Mouse (Mus musculus): ENCODE data around the gene Nms. TPM values are rescaled to one million over a fixed set of nuclear protein-coding genes. Genes with fewer than 3 reads are reported as not detected.

Gene Nms
- polyA plus RNA-seq, 1 experiment: not detected

DNA sequence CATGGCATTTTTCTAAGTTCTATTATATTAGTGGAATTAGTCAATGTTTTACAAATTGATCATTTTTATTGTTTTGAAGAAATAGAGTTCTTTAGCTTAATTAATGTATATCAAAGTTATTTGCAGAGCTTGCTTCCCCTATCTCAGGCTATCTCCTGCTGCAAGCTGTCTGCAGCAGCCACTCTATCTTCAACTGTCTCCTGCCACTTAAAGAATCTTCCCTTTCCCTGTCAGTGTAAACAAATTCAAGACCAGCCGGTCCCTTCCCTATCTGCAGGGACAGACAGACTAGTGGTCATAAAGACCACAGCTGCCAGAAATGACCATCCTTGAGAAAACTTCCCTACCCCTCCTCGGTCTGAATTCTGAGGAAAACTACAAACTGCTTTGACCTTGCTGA lies 44.9 kb downstream of the Nms start:
- TF ChIP-seq GATA1 (IDR thresholded peaks at IDR 0.05; ENCODE audit: low read length): no peak

DNA sequence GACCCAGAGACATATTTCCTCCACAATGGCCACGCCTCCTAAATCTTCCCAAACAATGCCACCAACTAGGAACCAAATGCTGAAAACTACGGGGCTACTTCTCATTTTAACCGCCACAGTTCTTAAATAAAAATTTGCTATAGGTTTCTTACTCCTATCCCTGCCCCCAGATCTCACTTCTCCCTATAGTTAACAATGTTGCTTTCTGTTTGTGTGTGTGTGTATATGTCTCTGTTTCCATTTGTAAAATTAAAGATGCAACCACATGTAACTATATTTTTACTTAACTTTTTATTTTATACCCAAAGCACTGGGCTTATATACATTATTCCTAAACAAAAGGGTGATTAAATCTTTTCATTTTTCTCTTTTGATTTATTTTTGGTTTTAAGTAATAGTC lies 46.4 kb downstream of the Nms start, which contains the start of gene Pdcl3:
Gene Pdcl3, plus strand, starts transcription at position 301 of the 400 bp plus-strand sequence.
- TF ChIP-seq GATA1 (IDR thresholded peaks at IDR 0.05; ENCODE audit: low read length): no peak

DNA sequence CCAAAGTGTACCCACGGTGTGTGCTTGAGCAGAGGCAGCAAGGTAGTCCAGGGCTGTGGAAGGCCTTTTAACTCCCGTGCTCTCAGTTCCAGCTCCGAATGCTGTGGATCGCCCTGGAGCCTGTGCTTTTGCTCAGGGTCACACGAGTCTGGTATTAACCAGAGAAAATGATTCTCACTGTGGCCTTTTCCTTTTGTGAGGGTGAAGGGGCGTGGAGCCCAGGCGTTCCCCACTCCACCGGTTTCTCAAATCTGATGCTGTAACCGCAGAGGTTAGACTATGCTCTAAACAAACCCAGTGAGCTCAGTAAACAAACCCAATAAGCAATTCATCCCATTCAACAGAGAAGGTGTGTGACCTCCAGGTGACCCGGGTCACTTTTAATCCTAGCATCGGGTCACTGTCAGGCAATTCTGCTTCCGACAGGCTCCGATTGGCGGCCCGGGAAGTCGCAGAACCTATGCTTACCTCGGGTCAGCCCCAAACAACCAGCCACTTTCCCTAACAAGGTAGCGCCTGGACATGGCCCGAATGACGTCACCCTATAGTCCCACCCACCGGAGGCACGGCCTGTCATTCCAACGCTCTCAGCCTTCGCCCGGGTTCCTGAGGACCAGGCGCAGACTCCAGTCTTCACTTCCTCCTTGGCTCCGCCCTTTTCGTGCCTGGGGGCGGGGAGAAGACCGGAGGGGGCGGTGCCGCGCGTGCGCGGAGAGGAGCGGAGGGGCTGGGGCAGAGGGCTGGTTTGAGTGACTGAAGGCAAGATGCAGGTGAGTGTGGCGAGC lies 48.3 kb downstream of the Nms start:
- TF ChIP-seq GATA1 (IDR thresholded peaks at IDR 0.05; ENCODE audit: low read length): no peak

DNA sequence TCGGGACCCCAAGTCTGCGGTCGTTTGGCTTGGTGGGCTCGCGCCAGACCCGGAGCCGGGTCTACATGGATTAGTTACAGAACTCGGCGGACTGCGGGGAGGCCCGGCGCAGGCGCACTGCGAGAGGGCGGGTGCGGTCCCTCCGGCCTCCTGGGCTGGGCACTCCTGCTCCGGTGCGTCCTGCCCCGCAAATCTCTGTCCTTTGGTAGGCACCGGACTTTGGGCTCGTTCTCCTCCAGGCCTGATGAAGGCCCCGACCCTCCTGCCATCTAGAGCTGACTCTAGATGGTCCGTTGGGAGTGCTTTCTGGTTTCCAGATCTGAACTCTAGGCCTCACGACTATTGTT lies 48.9 kb downstream of the Nms start:
- no peak for TF ChIP-seq GATA1 (IDR thresholded peaks at IDR 0.05; ENCODE audit: low read length)

DNA sequence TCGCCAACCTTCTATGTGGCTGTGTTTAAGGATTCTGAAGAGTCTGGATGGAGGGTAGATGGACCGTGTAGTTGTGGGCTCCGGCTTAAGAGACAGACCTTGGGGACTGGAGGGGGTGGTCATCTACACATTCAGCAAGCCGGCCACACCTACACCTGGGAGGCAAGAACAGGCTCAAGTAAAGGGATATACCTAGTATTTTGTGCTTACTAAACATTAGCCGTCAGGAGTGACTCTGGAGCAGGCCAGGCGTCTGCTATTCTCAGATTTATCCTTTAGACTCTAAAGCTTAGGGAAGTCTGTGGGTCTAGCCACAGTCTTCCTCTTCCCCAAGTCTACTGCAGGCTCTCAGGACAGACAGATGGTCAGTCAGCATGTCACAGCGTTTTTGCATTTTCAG lies 49.4 kb downstream of the Nms start:
- no peak for TF ChIP-seq GATA1 (IDR thresholded peaks at IDR 0.05; ENCODE audit: low read length)

GRCm38 (mm10) chr1:38992365-38992764 lies 53.4 kb downstream of the Nms start:
- TF ChIP-seq GATA1 (IDR thresholded peaks at IDR 0.05; ENCODE audit: low read length): no peak

Other genes starting within 250 kb of the Nms start
- 2.5 and 3.7 TPM in 2 replicates for gene Lonrf2, start 102.4 kb upstream of the Nms start, polyA plus RNA-seq (2012)
- 16.2 and 24.4 TPM in 2 replicates for gene Chst10, start 41.0 kb upstream of the Nms start, polyA plus RNA-seq (2012)
- 48.1 and 61.5 TPM in 2 replicates for gene Pdcl3, start 46.5 kb downstream of the Nms start, polyA plus RNA-seq (2012)

All from G1E-ER4 (cell line).